Mouse (Mus musculus): ENCODE measurements around the gene Sap30l.

DNA sequence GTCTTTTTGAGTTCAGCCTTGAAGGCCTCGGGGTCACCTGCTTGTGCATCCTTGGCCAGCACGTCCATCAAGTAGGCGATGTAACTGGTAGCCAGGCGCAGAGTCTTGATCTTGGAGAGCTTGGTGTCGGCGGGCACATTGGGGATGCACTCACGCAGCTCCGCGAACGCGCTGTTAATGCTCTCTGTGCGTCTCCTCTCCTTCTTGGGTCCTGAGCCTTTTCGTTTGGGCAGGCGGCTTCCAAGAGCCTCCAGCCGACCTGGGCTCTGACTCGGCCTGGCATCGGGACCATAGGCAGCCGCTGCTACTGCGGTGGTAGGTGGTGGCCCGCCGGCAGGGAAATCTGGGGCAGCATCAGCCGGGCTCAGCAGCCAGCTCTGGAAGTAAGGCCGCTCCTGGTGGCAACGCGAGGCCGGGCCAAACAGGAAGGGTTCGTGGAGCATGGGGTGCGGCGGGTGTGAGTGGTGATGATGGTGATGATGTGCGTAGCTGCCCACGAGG lies 29.9 kb downstream of the Sap30l start:
- TF ChIP-seq POLR2A (IDR thresholded peaks at IDR 0.05; ENCODE audit: low read depth, low read length) (no peak), CTCF (IDR thresholded peaks at IDR 0.05; ENCODE audit: extremely low read depth, insufficient read length, insufficient replicate concordance, low read depth, low read length) (no peak)

All from small intestine, adult 2 months (tissue).